Mouse (Mus musculus): ENCODE data around the gene Ube2g1. TPM values are rescaled to one million over a fixed set of nuclear protein-coding genes. Genes with fewer than 3 reads are reported as not detected.
"Not testable (repeated sequence)": the region's sequence is repeated elsewhere in the genome, so short reads cannot be mapped to it uniquely, and the experiment has no call there.

Gene Ube2g1
- polyA plus RNA-seq, 1 experiment from 2014 or later = 68.3 TPM

DNA sequence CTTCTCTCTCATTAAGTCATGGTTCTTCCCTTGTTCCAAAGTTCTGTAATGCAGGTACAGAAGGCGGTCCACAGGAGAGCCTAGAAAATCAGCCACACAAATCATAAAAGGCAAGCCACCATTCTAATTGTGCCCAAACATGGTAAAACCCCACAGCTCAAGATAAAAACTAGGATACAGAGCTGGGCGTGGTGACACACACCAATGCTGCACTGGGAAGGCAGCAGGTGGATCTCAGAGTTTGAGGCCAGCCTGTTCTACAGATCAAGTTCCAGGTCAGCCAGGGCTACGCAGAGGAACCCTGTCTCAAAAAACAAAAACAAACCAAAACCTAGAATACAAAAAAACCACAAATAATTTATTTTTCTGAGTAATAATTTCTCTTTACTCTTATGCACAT lies 20.5 kb upstream of the Ube2g1 start:
- H3K27me3 ChIP-seq (ENCODE audit: control insufficient read depth, insufficient read depth, low read length) = no peaks in the 10 kb centered on the region
- WGBS (ENCODE audit: insufficient replicate concordance) = 84% methylated on average over 3 of the region's 3 CpGs
- no peak overlapping the region for H3K9ac ChIP-seq (ENCODE audit: low read depth, low read length)
- H3K4me3 ChIP-seq (ENCODE audit: low read depth, low read length) = no peak overlapping the region
- H3K36me3 ChIP-seq (ENCODE audit: control insufficient read depth, insufficient read depth, low read length) = no peaks in the 10 kb centered on the region
- no peaks in the 10 kb centered on the region for H3K9me3 ChIP-seq (replicated peaks; ENCODE audit: control insufficient read depth, low read length)
- H3K27ac ChIP-seq (ENCODE audit: low read depth, low read length) = no peak overlapping the region
- no peak for ATAC-seq (replicated peaks; ENCODE audit: insufficient number of reproducible peaks, low FRiP score, low TSS enrichment)
- H3K4me2 ChIP-seq = no peak overlapping the region
- no peaks in the 10 kb centered on the region for H3K4me1 ChIP-seq (ENCODE audit: control insufficient read depth, insufficient read depth, low read length)

GRCm38 (mm10) chr11:72587537-72588233 lies 19.4 kb upstream of the Ube2g1 start:
- 42% methylated on average over 7 of the region's 7 CpGs for WGBS (ENCODE audit: insufficient replicate concordance)
- Histone ChIP-seq H3K4me2 (no peak overlapping the region), H3K27me3 (ENCODE audit: control insufficient read depth, insufficient read depth, low read length) (no peaks in the 10 kb centered on the region), H3K4me1 (ENCODE audit: control insufficient read depth, insufficient read depth, low read length) (no peaks in the 10 kb centered on the region), H3K9ac (ENCODE audit: low read depth, low read length) (no peak overlapping the region), H3K9me3 (replicated peaks; ENCODE audit: control insufficient read depth, low read length) (no peaks in the 10 kb centered on the region), H3K36me3 (ENCODE audit: control insufficient read depth, insufficient read depth, low read length) (no peaks in the 10 kb centered on the region), H3K27ac (ENCODE audit: low read depth, low read length) (0 out of 2 replicates have a peak overlapping the region, but pooled peaks have one; percentile 22), H3K4me3 (ENCODE audit: low read depth, low read length) (no peak overlapping the region)
- ATAC-seq (replicated peaks; ENCODE audit: insufficient number of reproducible peaks, low FRiP score, low TSS enrichment) = no peak

GRCm38 (mm10) chr11:72595010-72595737 lies 11.9 kb upstream of the Ube2g1 start:
- Histone ChIP-seq H3K4me3 (ENCODE audit: low read depth, low read length) (no peak overlapping the region), H3K9ac (ENCODE audit: low read depth, low read length) (no peak overlapping the region), H3K4me2 (no peak overlapping the region), H3K4me1 (ENCODE audit: control insufficient read depth, insufficient read depth, low read length) (no peaks in the 10 kb centered on the region), H3K9me3 (replicated peaks; ENCODE audit: control insufficient read depth, low read length) (no peaks in the 10 kb centered on the region), H3K27ac (ENCODE audit: low read depth, low read length) (no peak overlapping the region), H3K36me3 (ENCODE audit: control insufficient read depth, insufficient read depth, low read length) (no peaks in the 10 kb centered on the region), H3K27me3 (ENCODE audit: control insufficient read depth, insufficient read depth, low read length) (no peaks in the 10 kb centered on the region)
- ATAC-seq (replicated peaks; ENCODE audit: insufficient number of reproducible peaks, low FRiP score, low TSS enrichment) = no peak
- 66% methylated on average over 2 of the region's 2 CpGs for WGBS (ENCODE audit: insufficient replicate concordance)

GRCm38 (mm10) chr11:72597780-72598179 lies 9.3 kb upstream of the Ube2g1 start:
- Histone ChIP-seq H3K36me3 (ENCODE audit: control insufficient read depth, insufficient read depth, low read length) (no peaks in the 10 kb centered on the region), H3K4me2 (no peak overlapping the region), H3K27ac (ENCODE audit: low read depth, low read length) (no peak overlapping the region), H3K4me3 (ENCODE audit: low read depth, low read length) (no peak overlapping the region), H3K9me3 (replicated peaks; ENCODE audit: control insufficient read depth, low read length) (no peaks in the 10 kb centered on the region), H3K27me3 (ENCODE audit: control insufficient read depth, insufficient read depth, low read length) (no peaks in the 10 kb centered on the region), H3K9ac (ENCODE audit: low read depth, low read length) (no peak overlapping the region), H3K4me1 (ENCODE audit: control insufficient read depth, insufficient read depth, low read length) (no peaks in the 10 kb centered on the region)
- no peak for ATAC-seq (replicated peaks; ENCODE audit: insufficient number of reproducible peaks, low FRiP score, low TSS enrichment)
- WGBS (ENCODE audit: insufficient replicate concordance) = 83% methylated on average over 4 of the region's 4 CpGs

DNA sequence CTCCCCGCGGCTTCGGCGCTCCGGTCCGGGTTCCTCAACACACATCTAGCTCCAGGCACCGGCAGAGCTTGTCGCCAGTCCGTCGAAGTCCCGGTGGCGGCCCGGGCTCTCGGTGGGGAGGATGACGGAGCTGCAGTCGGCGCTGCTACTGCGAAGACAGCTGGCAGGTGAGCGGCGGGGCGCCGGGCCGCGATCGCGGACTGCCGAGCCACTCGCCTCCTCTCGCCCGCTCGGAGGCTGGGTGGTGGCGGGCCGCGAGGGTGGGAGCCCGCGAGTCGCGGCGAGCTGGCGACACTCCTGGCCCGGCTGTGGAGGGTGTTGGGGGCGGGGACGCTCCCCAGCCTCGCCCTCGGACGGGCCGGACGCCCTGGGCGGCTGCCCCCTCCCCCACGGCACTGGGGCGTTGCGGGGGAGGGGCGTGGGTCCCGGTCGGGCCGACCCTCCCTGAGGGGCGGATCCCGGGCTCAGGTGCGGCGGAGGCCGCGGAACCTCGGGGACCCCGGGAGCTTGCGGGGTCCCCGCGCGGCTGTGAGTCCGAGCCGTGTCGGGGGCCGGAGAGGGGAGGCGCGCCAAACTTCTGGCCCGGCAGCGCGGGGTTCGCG lies 487 bp downstream of the Ube2g1 start:
- Histone ChIP-seq H3K4me1 (ENCODE audit: control insufficient read depth, insufficient read depth, low read length) (peaks cover 14% of the 10 kb centered on the region; the same call in 1 of the 2 replicates), H3K27ac (ENCODE audit: low read depth, low read length) (peak overlapping the region; percentile 100), H3K36me3 (ENCODE audit: control insufficient read depth, insufficient read depth, low read length) (no peaks in the 10 kb centered on the region), H3K9me3 (replicated peaks; ENCODE audit: control insufficient read depth, low read length) (no peaks in the 10 kb centered on the region), H3K9ac (ENCODE audit: low read depth, low read length) (peak overlapping the region; percentile 99), H3K4me3 (ENCODE audit: low read depth, low read length) (peak overlapping the region; percentile 98), H3K4me2 (peak overlapping the region; percentile 77), H3K27me3 (ENCODE audit: control insufficient read depth, insufficient read depth, low read length) (no peaks in the 10 kb centered on the region)
- 1% methylated on average over 68 of the region's 79 CpGs for WGBS (ENCODE audit: insufficient replicate concordance)
- peak; percentile 78 for ATAC-seq (replicated peaks; ENCODE audit: insufficient number of reproducible peaks, low FRiP score, low TSS enrichment)

DNA sequence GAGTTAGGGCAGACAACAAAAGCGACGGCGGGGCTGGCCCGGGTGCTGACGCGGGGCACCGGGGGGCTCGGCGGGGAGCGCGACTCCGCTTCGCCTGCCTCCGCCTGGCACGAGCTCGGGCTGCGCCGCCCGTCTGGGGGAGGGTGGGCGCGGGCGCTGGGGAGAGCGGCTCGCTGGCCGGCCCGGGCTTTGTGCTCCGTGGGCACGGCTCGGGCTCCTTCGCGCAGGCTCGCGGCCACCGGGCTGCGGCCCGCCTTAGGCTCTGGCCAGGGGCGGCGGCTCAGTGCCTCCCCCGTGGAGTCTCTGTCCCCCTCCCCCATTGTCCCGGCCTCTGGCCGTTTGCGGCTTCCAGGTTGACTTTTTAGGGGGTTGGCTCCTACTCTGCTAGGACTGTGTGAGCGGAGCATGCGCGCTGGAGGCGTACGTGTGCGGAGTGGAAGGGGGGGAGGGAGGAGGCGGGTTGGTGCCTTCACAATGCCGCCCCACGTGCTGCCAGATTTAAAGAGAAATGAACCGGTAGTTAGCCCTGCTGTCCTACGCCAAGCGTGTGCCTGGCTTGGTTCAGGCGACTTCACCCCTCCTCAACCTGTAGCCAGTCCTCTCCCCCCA lies 1.1 kb downstream of the Ube2g1 start:
- Histone ChIP-seq H3K27ac (ENCODE audit: low read depth, low read length) (peak overlapping the region; percentile 100), H3K9ac (ENCODE audit: low read depth, low read length) (peak overlapping the region; percentile 99), H3K36me3 (ENCODE audit: control insufficient read depth, insufficient read depth, low read length) (no peaks in the 10 kb centered on the region), H3K4me2 (peak overlapping the region; percentile 77), H3K27me3 (ENCODE audit: control insufficient read depth, insufficient read depth, low read length) (no peaks in the 10 kb centered on the region), H3K4me1 (ENCODE audit: control insufficient read depth, insufficient read depth, low read length) (peaks cover 14% of the 10 kb centered on the region; the same call in 1 of the 2 replicates), H3K4me3 (ENCODE audit: low read depth, low read length) (peak overlapping the region; percentile 98), H3K9me3 (replicated peaks; ENCODE audit: control insufficient read depth, low read length) (no peaks in the 10 kb centered on the region)
- under 1% methylated on average over 52 of the region's 55 CpGs for WGBS (ENCODE audit: insufficient replicate concordance)
- ATAC-seq (replicated peaks; ENCODE audit: insufficient number of reproducible peaks, low FRiP score, low TSS enrichment) = peak; percentile 87

GRCm38 (mm10) chr11:72609242-72609641 lies 2.2 kb downstream of the Ube2g1 start:
- H3K4me2 ChIP-seq = peak overlapping the region; percentile 14; the same call in 1 of the 2 replicates
- no peak overlapping the region for H3K4me3 ChIP-seq (ENCODE audit: low read depth, low read length)

DNA sequence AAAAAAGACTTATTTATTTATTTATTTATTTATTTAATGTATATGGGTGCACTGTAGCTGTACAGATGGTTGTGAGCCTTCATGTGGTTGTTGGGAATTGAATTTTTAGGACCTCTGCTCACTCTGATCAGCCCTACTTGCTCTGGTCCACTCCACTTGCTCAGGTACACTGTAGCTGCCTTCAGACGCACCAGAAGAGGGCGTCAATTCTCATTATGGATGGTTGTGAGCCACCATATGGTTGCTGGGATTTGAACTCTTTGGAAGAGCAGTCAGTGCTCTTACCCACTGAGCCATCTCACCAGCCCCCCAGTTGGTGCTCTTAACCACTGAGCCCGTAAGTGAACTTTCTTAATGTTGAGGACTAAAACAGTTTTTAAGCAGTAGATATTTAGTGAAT lies 7.3 kb downstream of the Ube2g1 start:
- ATAC-seq (replicated peaks; ENCODE audit: insufficient number of reproducible peaks, low FRiP score, low TSS enrichment); H3K4me3 ChIP-seq (ENCODE audit: low read depth, low read length); H3K9me3 ChIP-seq (replicated peaks; ENCODE audit: control insufficient read depth, low read length); H3K27me3 ChIP-seq (ENCODE audit: control insufficient read depth, insufficient read depth, low read length); H3K9ac ChIP-seq (ENCODE audit: low read depth, low read length); H3K27ac ChIP-seq (ENCODE audit: low read depth, low read length); H3K36me3 ChIP-seq (ENCODE audit: control insufficient read depth, insufficient read depth, low read length); H3K4me2 ChIP-seq: not testable (repeated sequence)
- 83% methylated on average over 3 of the region's 3 CpGs for WGBS (ENCODE audit: insufficient replicate concordance)
- H3K4me1 ChIP-seq (ENCODE audit: control insufficient read depth, insufficient read depth, low read length) = peaks cover 11% of the 10 kb centered on the region; the same call in 1 of the 2 replicates

More at GRCm38 (mm10) chr11:72609242-72609641, 2.2 kb downstream of the Ube2g1 start:
- no peaks in the 10 kb centered on the region for H3K9me3 ChIP-seq (replicated peaks; ENCODE audit: control insufficient read depth, low read length)
- ATAC-seq (replicated peaks; ENCODE audit: insufficient number of reproducible peaks, low FRiP score, low TSS enrichment) = no peak
- no peaks in the 10 kb centered on the region for H3K36me3 ChIP-seq (ENCODE audit: control insufficient read depth, insufficient read depth, low read length)
- H3K27me3 ChIP-seq (ENCODE audit: control insufficient read depth, insufficient read depth, low read length) = no peaks in the 10 kb centered on the region
- peaks cover 14% of the 10 kb centered on the region; the same call in 1 of the 2 replicates for H3K4me1 ChIP-seq (ENCODE audit: control insufficient read depth, insufficient read depth, low read length)
- H3K27ac ChIP-seq (ENCODE audit: low read depth, low read length) = no peak overlapping the region
- no peak overlapping the region for H3K9ac ChIP-seq (ENCODE audit: low read depth, low read length)

All from heart, embryonic 11.5 days (tissue).